8 mouse cellular contexts compared by ENCODE assay signal in the genomic region with DNA sequence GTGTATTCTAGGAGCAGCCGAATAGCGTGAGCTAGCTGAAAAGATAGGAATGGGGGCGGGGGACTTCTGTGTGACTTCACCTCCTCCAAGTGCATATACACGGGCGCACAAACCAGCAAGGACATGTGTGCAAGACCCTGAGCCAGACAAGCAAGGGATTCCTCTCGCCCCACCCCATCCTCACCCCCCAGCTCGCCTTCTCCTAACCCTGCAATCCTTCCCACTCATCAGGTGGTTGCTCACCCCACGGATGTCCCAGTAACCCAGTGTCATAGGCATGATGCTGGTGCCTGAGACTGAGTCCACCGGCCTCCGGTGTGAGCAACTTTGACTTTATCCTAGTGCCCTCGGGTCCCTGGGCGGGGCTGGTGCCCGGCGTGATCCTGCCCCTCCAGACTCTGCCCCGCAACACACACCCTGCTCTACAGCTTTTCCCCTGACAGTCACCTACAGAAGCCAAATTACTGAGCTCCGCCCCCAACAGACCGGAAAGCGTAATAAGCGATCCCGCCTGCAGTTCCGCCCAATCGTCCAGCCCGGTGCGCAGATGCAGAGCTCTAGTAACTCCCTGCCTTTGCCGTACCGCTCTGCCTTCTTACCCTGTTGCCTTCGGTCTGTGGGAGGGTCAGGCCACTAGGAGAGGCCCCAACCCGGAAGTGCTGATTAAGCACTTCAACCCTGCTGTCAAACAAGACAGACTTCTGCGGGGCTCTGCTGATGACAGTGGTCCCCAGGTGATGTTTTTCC. TPM values are rescaled to one million over a fixed set of nuclear protein-coding genes. Genes with fewer than 3 reads are reported as not detected.
A peak's percentile ranks its signal among the peaks of the same experiment; 100 is the strongest.
DNase-seq lines count a peak whose midpoint lies in the region; ATAC-seq lines count a peak whose summit lies in the region.

Gene Gstm4, minus strand, starts transcription at position 501 of the 747 bp plus-strand sequence.

- H3K4me1 ChIP-seq in megakaryocyte, embryonic 14.5 days, result peaks cover 42% of the 10 kb centered on the region

- no peaks in the 10 kb centered on the region for H3K36me3 ChIP-seq in megakaryocyte, embryonic 14.5 days (replicated peaks; ENCODE audit: low read length)

- DNase-seq in adrenal gland, adult 8-10 months, result peak; percentile 92
- peak; percentile 64 for DNase-seq in embryo, embryonic 11.5 days (ENCODE audit: low read depth, low spot score)
- DNase-seq in gastrocnemius, postnatal 25 days, result peak; percentile 89
- DNase-seq in left cerebral cortex, adult 9 months (ENCODE audit: low spot score in 2 of 2), result peak; percentile 76 to 90
- peak; percentile 89 for DNase-seq in right cerebral cortex, adult 2 months (ENCODE audit: low spot score in 2 of 2)
- DNase-seq in urinary bladder, postnatal 10 days (ENCODE audit: low spot score), result peak; percentile 49

- peak within 1 kb of the TSS; percentile 92 for H3K4me3 ChIP-seq in megakaryocyte, embryonic 14.5 days (replicated peaks)

- peaks cover 13% of the 10 kb centered on the region for H3K27me3 ChIP-seq in megakaryocyte, embryonic 14.5 days (replicated peaks)

- no peaks in the 10 kb centered on the region for H3K9me3 ChIP-seq in megakaryocyte, embryonic 14.5 days

- ATAC-seq in inflammation-experienced regulatory T-cells, adult 6 months, result peak; percentile 98

RNA-seq across cellular contexts. Expression of gene Gstm4, which starts in this region (rescaled TPM):
- 10 to 100 TPM; 15.3 to 20.7 (median 19.6) TPM for total RNA-seq in adrenal gland, adult 8-10 months (2022)
- 10 to 100 TPM; 11.8 to 12.1 TPM for total RNA-seq in gastrocnemius, postnatal 25 days (2021)
- polyA plus RNA-seq in inflammation-experienced regulatory T-cells, adult 6 months (2017; shearing (Covaris generic)), result 1 to 10 TPM; 3.1 to 5.5 (median 5.0) TPM
- polyA plus RNA-seq in megakaryocyte, embryonic 14.5 days (2012; ENCODE audit: insufficient read depth, low replicate concordance), result 1.4 TPM in 1 of 2 replicates, not detected in the other

Comparison
In these comparisons a context has a peak if more than half of its experiments do, and no peak if none do; other contexts are left out.
1. Peak in every context shown above with its lines: DNase-seq, ATAC-seq and H3K4me3 ChIP-seq.